Mouse (Mus musculus): ENCODE results near the gene Phf11c.
"Not testable (repeated sequence)": the region's sequence is repeated elsewhere in the genome, so short reads cannot be mapped to it uniquely, and the experiment has no call there.

The Phf11c gene

DNA sequence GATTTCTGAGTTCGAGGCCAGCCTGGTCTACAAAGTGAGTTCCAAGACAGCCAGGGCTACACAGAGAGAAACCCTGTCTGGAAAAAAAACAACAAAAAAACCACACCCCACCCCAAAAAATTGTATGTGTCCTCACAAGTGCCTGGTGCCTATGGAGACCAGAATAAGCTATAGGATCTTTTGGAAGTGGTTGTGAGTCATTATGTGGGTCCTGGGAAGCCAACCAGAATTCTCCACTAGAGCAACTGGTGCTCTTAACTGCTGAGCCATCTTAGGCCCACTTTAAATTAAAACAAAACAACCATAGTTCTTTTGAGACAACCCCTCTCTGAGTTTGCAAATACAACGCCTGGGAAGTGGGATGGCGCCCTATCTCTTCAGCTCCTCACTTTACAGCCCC lies at the start of gene Phf11c:
Phf11c (minus strand) TSS at position 101 of the 400 bp plus-strand sequence.
- DNase-seq (ENCODE audit: extremely low spot score), result no peak

DNA sequence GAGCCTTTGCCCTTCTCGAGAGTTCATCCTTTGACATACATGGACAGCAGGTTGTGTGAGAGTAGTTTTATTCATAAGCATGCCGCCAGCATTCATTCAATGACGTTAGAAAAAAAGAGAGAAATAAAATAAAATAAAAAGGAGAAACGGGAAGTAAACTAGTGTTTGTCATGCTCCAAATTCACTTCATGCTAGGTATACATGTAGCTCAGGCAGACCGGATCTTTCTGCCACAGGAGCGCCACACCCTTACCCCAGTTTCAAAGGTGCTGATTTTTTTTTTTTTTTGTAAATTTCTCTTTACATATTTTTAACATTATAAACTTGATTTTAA lies 46.3 kb upstream of the Phf11c start:
- DNase-seq (ENCODE audit: extremely low spot score), result no peak

DNA sequence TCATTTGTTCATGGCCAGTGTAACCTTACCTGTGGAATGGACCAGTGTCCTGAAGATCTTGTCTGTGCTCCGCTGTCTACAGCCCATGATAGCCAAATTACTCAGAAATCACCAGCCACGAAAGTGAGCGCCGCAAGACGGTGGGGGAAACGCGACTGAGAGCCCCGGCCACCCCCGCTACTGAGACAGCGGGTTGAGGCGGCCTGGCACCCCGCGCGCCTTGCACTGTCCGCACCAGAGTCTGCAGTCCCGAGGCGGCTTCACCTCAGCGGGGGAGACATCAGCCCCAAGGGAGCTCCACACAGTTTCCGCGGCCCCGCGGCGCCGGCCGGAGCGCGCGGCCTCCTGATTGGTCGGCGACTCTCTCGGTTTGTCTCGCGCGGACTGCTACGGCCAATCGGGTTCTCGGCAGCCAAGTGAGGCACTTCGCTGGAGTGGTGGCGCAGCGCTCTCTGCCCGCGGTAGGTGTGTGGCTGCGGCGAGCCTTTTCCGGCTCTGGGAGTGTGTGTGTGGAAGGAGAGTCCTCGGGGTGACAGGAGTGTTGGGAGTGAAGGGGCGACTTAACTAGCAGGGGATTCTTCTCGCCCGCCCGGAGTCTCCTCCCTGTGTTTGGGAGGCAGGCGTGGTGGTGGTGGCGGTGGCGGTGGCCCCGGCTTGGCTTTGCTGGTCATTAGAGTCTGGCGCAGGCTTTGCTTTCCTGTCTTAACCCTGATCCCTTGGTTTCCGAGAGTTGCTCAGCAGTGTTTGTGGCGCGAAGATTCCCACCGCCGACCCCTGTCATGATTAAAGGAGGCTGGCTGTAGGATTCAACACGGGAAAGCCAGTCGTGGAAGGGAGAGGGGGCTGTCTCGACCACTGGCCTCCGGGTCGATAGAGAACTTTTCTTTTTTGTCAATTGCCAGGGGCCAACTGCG lies 45.6 kb upstream of the Phf11c start, which contains the start of the genes Setdb2 and Cab39l:
Setdb2 (minus strand) TSS at position 327 of the 914 bp plus-strand sequence.
Cab39l (plus strand) TSS at position 415 of the 914 bp plus-strand sequence.
- DNase-seq (ENCODE audit: extremely low spot score), result peak; percentile 94

DNA sequence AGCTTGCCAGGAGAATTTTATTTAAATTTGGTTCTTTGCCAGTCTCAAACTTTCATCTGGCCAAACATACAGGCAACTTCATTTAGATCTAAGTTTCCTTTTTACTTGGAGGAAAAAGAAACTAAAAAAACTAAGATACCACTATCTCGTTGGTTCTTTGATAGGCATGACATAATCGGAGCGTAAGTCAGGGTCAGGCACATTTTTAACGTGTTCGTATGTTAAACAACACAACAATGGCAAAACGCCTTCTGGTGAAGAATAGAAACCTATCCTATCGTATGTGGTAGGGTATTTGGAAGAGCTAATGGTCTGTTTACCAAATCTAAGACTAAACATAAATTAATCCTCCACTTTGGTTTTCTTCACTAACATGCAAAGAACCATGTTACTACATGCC lies 44.9 kb upstream of the Phf11c start:
- no peak for DNase-seq (ENCODE audit: extremely low spot score)

DNA sequence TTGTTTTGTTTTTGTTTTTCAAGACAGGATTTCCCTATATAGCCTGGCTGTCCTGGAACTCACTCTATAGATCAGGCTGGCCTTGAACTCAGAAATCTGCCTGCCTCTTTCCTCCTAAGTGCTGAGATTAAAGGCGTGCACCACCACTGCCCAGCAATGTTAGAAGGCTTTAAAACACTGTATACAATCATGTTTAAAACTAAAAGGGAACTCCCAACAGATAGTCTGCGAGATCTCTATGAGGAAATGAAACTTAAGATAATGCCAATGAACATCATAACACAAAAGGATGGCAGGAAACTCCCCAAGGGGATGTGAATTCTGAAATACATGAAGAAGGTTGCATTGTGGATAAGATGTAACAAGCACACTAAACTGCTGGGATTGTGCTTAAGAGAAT lies 43.3 kb upstream of the Phf11c start:
- no peak for DNase-seq (ENCODE audit: extremely low spot score)

DNA sequence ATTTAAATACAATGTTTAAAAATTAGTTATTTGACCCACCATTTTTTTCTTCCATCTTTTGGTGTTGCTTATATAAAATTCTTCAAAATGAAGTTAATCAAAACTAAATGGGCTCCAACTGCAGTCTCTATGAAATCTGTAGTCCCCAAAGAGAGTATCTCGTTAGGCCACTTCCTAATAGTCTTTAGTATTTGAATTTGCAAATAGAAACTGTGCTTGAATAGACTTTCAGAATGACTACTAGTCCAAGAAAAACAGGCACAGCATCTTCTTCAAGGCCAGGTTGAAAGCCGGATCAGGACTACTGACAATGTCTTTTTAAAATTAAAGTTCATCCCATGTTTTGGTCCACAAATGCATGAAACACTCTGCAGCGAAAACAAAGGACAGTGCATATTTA lies 42.2 kb upstream of the Phf11c start:
- no peak for DNase-seq (ENCODE audit: extremely low spot score)

DNA sequence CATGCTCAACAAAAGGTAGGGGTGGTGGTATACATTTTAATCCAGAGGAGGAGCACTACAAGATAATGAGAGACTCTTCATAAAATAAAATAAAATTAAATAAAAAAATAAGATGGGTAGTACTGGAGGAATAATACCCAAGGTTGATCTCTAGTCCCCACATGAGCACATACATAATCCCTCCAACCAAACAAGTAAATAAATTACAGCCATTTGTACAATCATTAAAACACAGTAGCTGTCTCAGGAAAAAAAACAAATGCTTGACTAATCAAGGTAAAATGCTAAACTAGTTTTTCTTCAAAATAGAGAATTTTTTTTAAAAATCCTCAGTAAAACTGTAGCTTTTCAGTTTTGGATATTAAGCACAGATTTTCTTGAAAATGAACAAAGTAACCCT lies 40.0 kb upstream of the Phf11c start:
- DNase-seq (ENCODE audit: extremely low spot score), result no peak

DNA sequence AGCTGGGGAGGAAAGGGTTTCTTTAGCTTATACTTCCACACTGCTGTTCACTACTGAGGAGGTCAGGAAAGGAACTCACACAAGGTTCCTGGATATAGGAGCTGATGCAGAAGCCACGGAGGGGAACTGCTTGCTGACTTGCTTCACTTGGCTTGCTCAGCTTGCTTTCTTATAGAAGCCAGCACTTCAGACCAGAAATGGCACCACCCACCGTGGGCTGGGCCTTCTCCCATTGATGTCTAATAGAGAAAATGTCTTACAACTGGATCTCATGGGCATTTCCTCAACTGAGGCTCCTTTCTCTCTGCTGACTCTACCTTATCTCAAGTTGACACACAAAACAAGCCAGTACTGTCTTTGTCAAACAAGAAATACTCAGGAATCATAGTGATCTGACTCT lies 38.7 kb upstream of the Phf11c start:
- DNase-seq (ENCODE audit: extremely low spot score), result no peak

DNA sequence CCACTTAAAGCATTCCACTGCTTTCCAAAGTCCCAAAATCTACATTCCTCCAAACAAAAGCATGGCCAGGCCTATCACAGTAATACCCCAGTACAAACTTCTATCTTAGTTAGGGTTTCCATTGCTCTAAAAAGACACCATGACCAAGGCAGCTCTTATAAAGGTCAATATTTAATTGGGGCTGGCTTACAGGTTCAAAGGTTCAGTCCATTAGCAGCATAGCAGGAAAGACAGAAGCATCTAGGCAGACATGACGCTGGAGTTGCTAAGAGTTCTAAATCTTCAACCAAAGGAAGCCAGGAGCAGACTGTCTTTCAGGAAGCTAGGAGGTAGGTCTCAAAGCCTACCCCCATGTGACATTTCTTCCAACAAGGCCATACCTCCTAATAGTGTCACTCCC lies 35.4 kb upstream of the Phf11c start:
- no peak for DNase-seq (ENCODE audit: extremely low spot score)

DNA sequence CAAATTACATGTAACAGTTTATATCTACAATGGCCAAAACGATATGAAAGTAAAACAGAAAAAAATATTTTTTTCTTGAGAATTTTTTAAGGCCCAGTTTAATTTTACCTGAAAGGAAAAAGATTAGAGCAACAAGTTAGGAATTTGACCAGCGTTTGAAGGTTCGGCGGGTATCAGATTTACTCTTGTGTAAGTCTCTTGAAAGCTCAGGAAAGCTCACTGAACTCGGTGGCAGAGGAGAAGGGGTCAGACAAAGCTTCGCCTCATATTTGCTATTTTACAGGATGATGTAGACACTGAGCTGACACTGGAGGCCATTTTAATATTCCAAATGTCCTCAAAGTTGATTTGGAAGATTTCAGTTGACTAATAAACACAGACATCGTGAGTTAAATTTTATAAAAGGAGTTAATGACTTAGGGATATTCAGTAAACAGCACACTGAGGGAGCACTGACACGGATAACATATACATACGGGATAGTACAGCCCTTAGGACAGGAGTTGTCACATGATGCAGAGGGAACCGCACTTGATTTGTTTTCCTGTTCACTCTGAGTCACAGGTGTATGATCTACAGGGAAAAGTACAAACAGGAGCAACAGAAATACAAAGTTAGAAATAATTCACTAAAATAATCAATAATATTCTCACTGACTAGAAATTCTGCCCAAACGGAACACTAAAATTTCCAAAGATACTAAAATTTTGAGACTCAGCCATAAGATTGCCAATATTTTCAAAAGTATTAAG lies 27.9 kb upstream of the Phf11c start:
- no peak for DNase-seq (ENCODE audit: extremely low spot score)

DNA sequence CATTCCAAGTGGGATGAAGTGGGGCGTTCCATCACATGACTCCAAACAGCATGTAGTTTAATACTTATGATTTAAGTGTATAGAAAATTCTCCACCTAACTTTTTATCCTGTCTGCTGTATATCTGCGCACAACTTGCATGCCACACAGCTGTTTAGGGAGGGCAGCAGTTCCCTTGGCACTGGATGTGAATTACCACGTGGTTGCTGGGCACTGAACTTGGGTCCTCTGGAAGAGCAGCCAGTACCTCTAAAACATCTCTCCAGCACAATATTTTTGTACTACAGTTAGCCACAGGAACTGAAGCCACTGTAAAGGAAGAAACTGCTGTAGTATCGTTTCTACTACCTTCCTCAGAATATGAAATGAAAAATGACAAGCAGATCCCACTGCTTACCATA lies 23.0 kb upstream of the Phf11c start:
- no peak for DNase-seq (ENCODE audit: extremely low spot score)

DNA sequence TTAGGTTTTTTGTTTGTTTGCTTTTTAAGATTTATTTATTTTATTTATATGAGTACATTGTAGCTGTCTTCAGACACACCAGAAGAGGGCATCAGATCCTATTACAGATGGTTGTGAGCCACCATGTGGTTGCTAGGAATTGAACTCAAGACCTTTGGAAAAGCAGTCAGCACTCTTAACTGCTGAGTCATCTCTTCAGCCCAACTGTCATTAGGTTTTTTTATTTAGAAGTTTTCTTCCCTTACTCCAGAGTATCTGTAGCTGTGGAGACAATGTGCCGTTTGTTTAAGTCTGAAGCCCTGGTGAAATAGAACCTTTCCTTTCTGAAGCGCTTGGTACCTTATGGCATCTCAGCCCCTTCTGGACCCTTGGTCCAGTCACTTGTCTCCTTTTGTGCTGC lies 19.8 kb upstream of the Phf11c start:
- DNase-seq (ENCODE audit: extremely low spot score), result not testable (repeated sequence)

DNA sequence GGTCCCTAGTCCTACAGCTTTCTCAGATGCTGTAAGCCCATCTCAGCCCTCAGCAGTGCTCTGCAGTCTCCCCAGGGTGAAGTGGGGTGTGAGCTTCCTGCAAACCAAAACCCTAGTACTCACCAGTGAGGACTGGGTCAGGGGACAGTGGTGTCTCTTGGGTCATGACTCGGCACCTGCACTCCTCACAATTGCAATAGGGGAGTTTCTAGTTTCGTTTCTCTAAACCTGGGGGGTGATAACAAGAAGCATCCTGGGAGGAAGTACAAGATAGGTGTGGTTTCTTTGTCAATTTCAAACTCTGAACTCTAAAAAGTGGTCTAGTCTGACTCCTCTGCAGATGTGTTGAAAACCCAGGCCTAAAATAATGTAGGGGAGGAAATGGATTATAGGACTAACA lies 1.8 kb upstream of the Phf11c start:
- DNase-seq (ENCODE audit: extremely low spot score), result no peak

DNA sequence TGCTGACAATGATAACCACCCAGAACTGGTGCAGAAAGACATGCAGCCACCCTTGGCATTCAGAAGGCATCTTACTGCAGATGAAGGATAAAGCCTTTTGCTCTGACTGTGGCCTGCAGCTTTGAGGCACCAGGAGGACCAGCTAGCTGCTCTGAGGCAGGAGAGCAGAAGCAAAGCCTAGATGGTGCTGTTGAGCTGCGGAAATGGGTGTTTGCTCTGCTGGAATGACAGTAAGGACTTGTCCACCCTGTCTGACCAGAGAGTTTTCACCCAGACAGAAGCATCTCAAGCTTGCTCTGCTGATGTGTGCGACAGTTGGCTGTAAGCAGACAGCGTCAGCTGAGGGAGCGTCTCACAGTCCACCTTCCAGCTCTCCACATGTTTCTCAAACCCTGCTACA lies 5.0 kb downstream of the Phf11c start:
- DNase-seq (ENCODE audit: extremely low spot score), result not testable (repeated sequence)

DNA sequence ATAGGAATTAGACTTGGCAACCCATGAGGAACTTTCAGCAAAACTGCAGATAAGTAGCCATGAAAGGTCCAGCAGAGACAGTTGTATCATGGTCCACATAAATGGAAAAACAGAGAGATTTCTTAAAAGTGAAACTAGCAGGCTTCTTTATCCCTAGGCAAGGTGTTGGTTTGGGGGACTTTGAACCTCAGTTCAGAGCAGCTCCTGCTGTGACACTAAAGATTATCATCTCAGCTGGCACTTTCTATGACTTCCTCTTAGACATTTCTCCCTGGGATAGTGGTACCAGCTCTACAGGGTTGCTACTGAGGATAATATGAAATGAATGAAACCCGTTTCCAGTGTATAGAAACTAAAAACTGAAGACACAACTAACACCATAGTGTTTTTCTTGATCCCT lies 5.6 kb downstream of the Phf11c start:
- DNase-seq (ENCODE audit: extremely low spot score), result no peak

DNA sequence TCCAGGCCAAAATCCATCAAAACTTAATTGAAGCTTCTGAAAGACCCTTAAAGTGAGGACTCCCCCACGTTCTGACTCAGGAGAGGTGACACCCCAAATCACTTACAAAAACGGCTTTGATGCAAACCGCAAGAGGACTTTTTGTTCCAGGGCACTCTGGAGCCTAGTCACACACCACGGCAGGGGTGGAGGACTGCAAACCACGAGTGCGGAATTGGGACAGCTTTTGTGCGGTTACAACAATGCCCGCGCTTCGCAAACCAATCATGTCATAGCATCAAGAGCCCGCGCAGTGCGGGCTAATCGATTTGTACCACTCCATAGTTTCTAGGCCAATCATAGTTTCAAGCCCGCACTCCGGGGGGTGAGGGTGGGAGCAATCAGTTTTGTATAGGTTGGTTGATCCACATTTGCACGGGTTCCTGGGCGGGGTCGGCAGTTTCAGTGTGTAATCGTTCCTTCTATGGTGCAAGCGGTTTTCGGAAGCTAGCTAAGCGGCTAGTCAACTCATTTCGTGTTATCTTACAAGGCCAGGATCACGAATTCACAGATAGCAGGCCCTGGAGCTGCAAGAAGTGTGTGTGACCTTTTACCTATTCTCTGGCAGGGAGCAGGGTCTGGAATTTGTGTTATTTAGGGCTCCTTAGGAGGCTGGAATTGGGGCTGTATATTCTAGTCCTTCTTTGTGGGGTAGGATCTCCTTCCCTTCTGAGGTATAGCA lies 24.7 kb downstream of the Phf11c start:
- no peak for DNase-seq (ENCODE audit: extremely low spot score)

DNA sequence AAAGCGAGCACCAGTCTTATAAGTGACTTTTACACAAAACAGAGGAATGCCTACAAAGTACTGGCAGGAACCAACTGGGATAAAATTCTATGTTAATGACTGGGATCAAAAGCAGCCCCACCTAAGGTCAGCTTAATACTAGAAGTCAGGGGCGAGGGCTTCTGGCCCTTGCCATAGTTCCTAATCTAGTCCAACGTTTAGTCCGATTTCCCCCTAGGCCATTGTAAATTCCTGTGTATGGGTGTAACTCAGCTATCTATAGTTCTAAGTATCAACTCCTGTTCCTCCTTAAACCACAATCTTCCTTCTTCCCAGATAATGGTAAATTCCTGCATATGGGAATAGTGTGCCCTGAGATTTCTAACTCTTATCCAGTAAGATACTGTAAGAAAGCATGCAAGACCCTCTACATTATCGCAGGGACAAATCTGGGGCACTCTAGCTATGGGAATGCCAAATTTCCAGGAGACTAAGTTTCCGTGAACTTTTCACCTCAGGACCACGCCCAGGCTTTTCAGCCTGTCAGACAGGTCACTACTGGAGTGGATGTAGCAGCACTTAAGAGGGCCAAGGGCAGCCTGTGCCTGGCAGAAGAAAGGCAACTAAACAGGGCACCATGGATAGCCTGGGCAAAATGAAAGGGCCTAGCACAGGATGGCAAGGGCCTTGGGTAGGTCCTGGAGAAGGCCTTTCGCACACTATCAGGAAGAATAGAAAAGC lies 28.6 kb downstream of the Phf11c start:
- no peak for DNase-seq (ENCODE audit: extremely low spot score)

DNA sequence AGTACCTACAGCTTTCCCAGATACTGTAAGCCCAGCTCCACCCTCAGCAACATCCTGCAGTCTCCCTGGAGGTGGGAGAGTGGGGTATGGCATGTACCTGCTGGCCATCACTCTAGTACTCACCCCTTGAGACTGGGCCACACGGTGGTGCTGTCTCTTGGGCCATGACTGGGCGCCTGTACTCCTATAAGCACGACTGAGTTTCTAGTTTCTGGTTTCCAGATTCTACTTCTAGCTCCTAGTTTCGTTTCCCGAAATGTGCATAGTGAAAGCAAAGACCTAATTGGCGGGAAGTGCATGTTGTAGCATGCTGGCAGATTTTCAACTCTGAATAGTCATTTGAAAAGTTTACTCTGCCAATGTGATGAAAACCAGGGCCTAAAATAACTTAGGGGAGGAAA lies 29.9 kb downstream of the Phf11c start, which contains the start of gene Phf11d:
Phf11d (minus strand) TSS at position 227 of the 401 bp plus-strand sequence.
- DNase-seq (ENCODE audit: extremely low spot score), result no peak

DNA sequence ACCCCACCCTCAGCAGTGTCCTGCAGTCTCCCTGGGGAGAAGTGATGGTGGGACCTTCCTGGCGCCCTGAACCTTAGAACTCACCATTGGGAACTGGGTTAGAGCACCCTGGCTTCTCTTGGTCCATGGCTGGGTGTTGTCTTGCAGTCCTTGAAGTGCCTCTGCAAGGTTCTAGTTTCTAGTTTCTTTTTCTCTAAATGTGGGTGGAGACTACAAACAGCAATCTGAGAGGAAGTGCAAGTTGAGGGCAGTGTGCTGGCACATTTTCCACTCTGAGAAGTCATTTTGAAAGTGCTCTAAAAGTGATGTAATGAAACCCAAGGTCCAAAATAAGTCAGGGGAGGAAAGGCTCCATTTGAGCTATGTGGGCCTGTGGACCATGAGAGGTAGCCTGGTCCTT lies 54.0 kb downstream of the Phf11c start, which contains the start of gene Phf11b:
Phf11b (minus strand) TSS at position 163 of the 400 bp plus-strand sequence.
- DNase-seq (ENCODE audit: extremely low spot score), result not testable (repeated sequence)

DNA sequence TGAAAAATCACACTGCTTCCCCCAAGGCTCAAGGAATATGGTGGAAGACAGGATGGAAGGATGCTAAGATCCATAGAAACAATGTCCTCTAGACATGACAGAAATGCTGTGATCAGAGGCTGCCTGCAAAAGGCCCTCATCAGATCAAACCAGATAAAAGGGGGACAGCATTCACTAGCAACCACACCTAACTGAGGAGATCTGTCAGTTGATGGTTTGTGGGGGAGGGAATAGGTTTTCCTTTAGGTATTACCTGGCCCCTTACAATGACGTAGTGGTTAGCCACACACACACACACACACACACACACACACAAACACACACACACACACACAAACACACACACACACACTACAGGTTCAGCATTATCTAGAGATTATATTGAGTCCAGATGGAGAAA lies 55.6 kb downstream of the Phf11c start:
- DNase-seq (ENCODE audit: extremely low spot score), result no peak

DNA sequence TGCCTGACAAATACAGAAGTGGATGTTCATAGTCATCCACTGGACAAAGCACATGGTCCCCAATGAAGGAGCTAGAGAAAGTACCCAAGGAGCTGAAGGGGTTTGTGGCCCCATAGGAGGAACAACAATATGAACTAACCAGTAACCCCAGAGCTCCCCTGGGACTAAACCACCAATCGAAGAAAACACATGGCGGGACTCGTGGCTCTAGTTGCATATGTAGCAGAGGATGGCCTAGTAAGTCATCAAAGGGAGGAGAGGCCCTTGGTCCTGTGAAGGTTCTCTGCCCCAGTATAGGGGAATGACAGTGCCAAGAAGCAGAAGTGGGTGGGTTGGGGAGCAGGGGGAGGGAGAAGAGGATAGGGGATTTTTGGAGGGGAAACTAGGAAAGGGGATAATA lies 59.1 kb downstream of the Phf11c start:
- DNase-seq (ENCODE audit: extremely low spot score), result not testable (repeated sequence)

Data from embryo, embryonic 9.5 days (tissue).